Mouse (Mus musculus) colon, adult 2 months (tissue): ENCODE data around the gene Perp. TPM values are rescaled to one million over a fixed set of nuclear protein-coding genes. Genes with fewer than 3 reads are reported as not detected.

ENCODE experiments used
- polyA plus RNA-seq: library from polyadenylated mRNA; depleted of rRNA; stranded (reverse); fragments of >200 nt; gene quantifications from 2 replicates; pipeline ENCODE4 v1.2.3, GENCODE M21; 2012; rRNA removed

Gene Perp
- 282 and 347 TPM in 2 replicates for polyA plus RNA-seq

GRCm38 (mm10) chr10:18844441-18845286 lies at the start of gene Perp:
TSS of gene Perp (plus strand) at chr10:18845020.

Other genes with a start within 250 kb of the Perp start
- 6.2 and 7.2 TPM in 2 replicates for gene Arfgef3, start 101.1 kb upstream of the Perp start, polyA plus RNA-seq
- not detected in 2 replicates for gene Gm4922, start 58.2 kb upstream of the Perp start, polyA plus RNA-seq
- gene Tnfaip3, start 170.6 kb downstream of the Perp start, polyA plus RNA-seq, result 11.7 and 13.2 TPM in 2 replicates